Mouse (Mus musculus) adrenal gland, postnatal 10 days (tissue): ENCODE measurements around the gene Aldob. TPM values are rescaled to one million over a fixed set of nuclear protein-coding genes. Genes with fewer than 3 reads are reported as not detected.
"Not testable (repeated sequence)": the region's sequence is repeated elsewhere in the genome, so short reads cannot be mapped to it uniquely, and the experiment has no call there.

Experiments
- DNase-seq: peaks from one replicate; pipeline ENCODE4 v3.0.0; 2021; ENCODE audit warnings: mixed read lengths
- total RNA-seq, 2 experiments: library from RNA; stranded (reverse); gene quantifications; 2 replicates each; pipeline ENCODE4 v1.2.3; 2021

Aldob gene
- total RNA-seq, 2 experiments from 2014 or later = 171 to 692 TPM

DNA sequence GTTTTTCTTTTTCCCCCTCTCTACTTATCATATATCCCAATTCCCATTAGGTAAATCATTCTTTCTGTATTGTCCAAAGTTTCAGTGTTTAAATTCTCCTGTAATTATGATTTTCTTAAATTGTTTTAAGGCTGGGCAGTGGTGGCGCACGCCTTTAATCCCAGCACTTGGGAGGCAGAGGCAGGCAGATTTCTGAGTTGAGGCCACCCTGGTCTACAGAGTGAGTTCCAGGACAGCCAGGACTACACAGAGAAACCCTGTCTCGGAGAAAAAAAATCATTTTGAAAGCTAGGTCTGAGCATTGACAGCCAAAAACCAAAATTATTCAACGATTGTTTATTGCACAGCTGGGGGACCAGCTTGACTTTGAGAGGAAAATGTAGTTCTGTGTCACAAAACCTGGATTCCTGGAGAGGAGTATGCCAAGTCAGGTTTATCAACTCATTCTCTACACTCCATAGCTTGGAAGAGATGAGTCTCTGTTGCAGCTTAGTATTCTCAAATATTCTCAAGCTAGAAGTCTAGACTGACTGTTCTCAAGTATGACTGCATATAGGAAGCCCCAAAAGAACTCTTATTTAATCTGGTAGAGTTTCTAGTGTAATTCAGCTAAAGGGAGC is 13.6 kb downstream of the Aldob start:
- DNase-seq = no peak

DNA sequence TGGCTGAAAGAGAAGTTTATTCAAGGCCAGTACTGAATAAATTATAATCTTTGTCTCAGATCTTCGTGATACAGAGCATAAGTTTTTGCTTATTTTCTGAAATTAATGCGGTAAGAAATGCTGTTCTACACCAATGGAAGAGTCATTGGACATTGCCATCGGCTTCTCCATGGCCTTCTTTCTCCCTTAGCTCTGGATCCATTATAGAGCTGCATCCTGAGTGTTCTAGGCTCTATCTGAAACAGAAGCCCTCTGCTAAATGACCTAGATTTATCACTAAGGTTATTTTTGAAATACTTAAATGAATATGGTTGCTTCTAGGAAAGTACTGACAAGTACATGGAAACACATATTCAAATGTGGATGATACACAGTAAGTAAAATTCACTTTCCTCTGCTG is 14.3 kb downstream of the Aldob start:
- no peak for DNase-seq

DNA sequence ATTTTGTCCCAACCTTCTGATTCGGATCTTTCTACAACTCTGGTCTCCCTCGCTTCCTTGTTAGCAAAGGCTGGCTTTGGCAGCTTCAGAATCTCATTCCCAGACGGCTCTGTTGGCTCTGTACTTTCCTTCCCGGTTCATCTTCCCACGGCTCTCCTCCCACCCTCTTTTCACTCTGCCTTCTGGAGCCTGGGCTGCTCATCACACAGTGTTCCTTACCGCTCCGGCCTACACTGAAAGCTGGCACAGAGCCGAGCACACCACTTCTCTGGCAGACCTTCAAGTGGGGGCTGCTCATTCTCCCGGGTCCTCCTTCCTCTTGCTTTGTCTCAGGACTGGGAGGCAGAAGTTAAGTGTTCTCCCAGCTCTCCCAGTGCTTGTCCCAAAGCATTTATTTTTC is 26.8 kb downstream of the Aldob start:
- DNase-seq = peak; percentile 13

DNA sequence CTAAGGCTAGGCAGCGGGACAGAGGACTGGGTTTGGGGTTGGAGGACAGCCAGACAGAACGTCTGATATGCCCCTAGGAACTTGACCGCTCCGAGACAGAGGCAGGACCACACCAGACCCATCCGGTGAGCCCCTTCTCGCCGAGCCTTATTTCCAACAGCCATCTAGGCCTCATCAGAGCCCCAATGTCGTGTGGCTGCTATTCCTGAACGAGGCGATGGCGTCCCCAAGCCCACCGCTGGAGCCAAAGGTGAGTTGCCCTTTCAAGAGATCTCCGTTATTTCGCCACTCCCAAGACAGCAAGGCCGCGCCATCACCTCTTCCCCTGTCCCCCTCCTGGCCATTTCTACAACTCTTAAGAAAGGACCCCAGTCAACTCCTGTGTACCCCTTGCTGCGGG is 28.0 kb downstream of the Aldob start:
- DNase-seq = no peak

DNA sequence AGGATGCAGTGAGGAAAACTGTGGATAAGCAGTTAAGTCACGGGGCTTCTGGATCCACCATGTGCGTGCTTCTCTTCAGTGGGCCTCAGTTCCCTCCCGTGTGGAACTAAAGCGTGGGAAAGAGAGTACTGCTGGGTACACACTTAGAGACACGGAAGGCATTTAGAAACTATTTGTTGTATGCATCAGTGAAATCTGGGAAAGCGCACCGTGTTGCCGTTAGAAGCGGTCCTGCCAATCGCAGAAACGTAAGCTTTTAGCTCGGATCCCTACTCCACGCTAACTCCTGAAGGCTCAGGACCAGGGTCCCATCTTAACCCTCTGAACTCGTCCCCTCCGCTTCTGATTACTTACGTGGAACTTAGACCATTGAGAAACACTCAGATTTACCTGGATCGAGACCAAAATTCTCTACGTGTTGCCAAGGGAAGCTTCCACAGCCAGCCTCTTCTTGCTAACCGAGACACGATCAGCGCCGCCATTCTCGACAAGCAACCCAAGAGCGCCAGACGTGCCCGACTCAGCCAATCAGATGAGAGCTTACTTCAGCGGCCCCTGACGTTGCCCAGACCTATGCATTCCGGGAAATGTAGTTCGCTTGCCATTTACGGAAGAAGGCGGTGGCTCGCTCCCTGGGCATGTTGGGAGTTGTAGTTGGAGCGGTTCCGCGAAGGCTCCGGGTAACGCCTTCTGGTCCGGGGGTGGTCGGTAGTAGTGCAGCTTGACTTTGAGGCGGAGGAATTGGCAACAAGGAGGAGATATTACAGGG is 28.6 kb downstream of the Aldob start, which contains the start of the genes Mrpl50 and Zfp189:
Mrpl50 (minus strand) TSS at position 522 of the 769 bp plus-strand sequence.
Zfp189 (plus strand) TSS at position 605 of the 769 bp plus-strand sequence.
- DNase-seq = peak; percentile 93

DNA sequence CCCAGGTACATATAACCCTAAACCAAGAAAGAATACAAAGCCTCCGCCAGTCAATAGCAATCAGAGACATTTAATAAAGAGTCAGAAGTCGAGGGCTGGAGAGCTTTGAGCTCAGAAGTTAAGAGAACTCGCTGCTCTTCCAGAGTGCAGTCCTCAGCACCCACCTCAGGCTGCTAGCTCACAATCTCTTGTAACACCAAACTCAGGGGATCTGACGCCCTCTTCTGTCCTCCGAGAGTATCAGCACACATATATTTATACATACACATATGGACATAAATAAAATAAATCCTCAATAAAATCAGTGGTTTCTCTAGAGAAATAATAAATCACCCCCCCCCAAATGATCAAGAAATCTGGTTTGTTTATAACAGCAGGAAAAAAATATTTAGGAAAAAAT is 29.9 kb downstream of the Aldob start:
- DNase-seq = no peak

DNA sequence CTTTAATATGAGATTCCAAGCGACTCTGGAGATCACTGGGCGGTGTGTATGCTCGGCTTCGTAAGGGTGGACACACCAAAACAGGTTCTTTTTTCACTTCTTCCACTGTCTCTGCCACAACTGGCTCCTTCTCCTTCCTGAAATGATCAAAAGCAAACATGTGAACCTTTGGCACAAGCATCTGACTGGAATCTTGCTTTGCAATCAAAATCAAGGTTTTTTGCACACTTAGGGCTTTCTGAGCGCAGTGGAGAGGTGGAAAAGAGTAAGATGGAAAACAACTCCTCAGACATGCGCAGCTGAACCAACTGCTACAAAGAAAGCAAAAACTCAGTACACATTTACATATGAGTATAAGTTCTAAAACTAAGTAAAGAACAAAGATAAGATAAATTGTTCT is 34.9 kb downstream of the Aldob start:
- DNase-seq = no peak

DNA sequence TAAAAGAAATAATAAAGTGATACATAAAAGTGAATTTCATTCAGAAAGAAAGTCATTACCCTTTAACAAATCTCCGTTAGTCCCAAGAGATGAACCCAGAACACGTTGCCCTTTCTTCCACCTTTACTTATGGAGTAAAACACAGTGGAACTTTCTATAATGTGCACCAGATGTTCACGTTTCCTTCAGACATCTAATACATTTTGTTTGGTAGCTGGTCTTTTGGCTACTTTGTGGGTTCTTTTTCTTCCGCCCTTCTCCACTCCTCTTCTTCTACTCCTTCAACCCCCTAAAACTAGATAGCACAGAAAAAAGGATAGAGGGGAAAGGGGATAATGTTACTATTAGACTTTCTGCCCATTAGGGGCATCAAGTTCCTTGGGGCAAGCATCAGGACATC is 36.7 kb downstream of the Aldob start:
- DNase-seq = no peak

DNA sequence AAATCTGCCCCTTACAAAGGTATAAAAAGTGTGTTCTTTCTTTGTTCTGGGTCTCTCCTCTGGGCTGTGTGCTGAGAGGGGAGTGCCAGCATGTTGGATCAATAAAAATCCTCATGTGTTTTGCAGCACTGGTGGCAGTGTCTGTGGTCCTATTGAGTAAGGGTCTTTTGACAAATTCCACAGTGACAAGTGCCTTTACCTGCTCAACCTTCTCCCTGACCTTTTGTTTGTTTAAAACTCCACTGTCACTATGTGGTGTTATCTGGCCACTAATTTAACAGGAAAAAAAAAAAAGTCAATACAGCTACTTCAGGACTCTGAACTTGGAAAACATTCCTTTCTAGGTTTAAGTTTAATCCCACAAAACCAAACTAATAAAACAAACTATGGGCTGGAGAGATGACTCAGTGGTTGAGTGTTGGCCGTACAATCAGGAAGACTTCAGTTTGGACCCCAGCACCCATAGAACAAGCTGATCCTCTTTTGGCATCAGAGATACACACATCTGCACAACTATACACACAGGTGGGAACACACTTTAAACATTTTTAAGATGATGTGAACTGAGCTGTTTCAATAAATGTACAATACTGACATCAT is 39.0 kb downstream of the Aldob start:
- DNase-seq = not testable (repeated sequence)

DNA sequence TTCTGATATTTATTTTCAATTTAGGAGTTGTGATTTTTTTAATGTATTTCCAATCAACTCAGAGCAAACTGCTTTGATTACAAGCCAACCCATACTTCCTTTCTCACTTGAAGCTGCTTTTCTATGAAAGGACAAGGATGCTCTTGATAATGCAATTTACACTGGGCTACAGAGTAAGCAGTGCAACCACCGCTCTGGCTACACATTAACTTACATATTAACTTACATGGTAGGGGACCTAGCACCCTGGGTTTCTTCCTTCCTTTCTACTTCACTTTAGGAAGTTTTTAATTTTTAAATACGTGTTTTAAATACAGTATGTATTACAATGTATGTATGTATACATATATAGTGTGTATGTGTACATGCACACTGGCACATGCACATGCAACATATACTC is 40.2 kb downstream of the Aldob start:
- no peak for DNase-seq

DNA sequence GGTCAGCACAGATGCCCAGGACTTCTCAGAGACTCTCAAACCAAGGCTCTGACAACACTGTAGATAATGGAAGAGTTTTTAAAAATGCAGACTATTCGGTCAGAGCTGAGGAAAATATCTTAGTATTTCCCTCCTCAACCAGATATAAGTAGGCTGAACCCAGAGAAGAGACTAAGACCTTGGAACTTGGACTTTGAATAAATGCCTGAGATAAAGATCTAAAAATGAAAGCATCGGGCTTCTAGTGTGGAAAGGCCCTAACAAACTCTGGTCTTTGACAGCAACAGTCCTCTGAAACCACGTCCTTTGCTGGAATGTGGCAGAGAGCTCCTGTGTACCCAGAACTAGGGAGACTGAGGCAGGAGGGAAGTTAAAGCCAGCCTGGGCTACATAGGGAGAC is 43.0 kb downstream of the Aldob start, which contains the start of gene Baat:
Baat (minus strand) TSS at position 172 of the 400 bp plus-strand sequence.
- no peak for DNase-seq

DNA sequence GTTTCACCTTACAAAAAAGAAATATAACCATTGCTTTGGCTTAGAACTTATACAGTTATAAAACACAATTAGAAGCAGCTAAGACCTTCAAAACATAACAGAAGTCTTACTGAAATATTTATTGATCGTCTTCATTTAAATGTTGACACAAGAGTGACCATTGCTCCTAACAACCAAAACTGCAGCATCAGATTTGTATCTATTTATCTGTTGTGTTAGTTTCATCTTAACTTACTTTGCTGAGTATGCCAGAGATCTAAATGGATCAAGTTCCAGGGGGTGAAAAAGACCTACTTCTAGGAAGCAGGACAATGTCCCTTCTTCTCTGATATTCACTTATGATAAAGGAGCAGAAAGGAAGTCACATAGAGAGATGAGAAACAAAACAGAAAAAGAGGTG is 45.8 kb downstream of the Aldob start:
- no peak for DNase-seq

Other genes with a start within 250 kb of the Aldob start
- 10 to 100 TPM in 1 of 2 experiments, 1 to 10 TPM in 1; 7.0 to 12.0 TPM for gene Acnat2, start 141.4 kb downstream of the Aldob start, total RNA-seq
- 10 to 100 TPM in 1 of 2 experiments, 1 to 10 TPM in 1; 9.1 to 12.4 TPM for gene Acnat1, start 75.6 kb downstream of the Aldob start, total RNA-seq
- 1 to 10 TPM; 1.8 to 1.9 TPM for gene Baat, start 43.0 kb downstream of the Aldob start, total RNA-seq
- gene Mrpl50, start 28.5 kb downstream of the Aldob start, total RNA-seq = 10 to 100 TPM; 45.5 to 49.5 TPM
- 1 to 10 TPM; 7.7 to 8.3 TPM for gene Zfp189, start 28.4 kb downstream of the Aldob start, total RNA-seq
- 10 to 100 TPM; 14.6 to 18.7 TPM for gene Tmem246, start 48.3 kb upstream of the Aldob start, total RNA-seq
- 10 to 100 TPM; 39.8 to 46.0 TPM for gene Rnf20, start 82.5 kb upstream of the Aldob start, total RNA-seq
- not detected for gene Ppp3r2, start 132.5 kb upstream of the Aldob start, total RNA-seq